Mouse (Mus musculus) embryonic facial prominence, embryonic 10.5 days (tissue): Measurements from ENCODE around the gene Ctse. TPM values are rescaled to one million over a fixed set of nuclear protein-coding genes. Genes with fewer than 3 reads are reported as not detected.

ENCODE experiments used
- DNase-seq: peaks from one replicate; pipeline ENCODE4 v3.0.0-alpha.2; 2017; ENCODE audit warnings: low spot score
- H3K27ac ChIP-seq: fragments of 300-500 bp; sonication (generic); replicated peaks from 2 replicates; pipeline ENCODE4 v1.5.1; 2016; ENCODE audit warnings: mild to moderate bottlenecking
- H3K27me3 ChIP-seq: fragments of 300-500 bp; sonication (generic); replicated peaks from 2 replicates; pipeline ENCODE4 v1.6.1; 2016; ENCODE audit warnings: low read depth, mild to moderate bottlenecking; ENCODE audit not compliant: poor library complexity, severe bottlenecking
- H3K36me3 ChIP-seq: fragments of 300-500 bp; sonication (generic); replicated peaks from 2 replicates; pipeline ENCODE4 v1.6.1; 2016; ENCODE audit warnings: mild to moderate bottlenecking, moderate library complexity
- H3K4me1 ChIP-seq: fragments of 300-500 bp; sonication (generic); 2 replicates; pipeline ENCODE4 v1.6.1; 2016
- H3K4me3 ChIP-seq: fragments of 300-500 bp; sonication (generic); 2 replicates; pipeline ENCODE4 v1.5.1; 2016; ENCODE audit warnings: mild to moderate bottlenecking, moderate library complexity
- H3K9me3 ChIP-seq: fragments of 300-500 bp; sonication (generic); 2 replicates; pipeline ENCODE4 v1.6.1; 2016; ENCODE audit warnings: mild to moderate bottlenecking
- WGBS: fragments of 180-500 bp; shearing (Covaris S2); methylation state at CpG from one replicate; pipeline ENCODE4 v1.1.7; 2016; 5-methylcytosine and 5-hydroxymethylcytosine counted together
- polyA plus RNA-seq: library from polyadenylated mRNA; unstranded; fragments of >200 nt; fragmentation: Nextera tagmentation; extraction: Ambion mirVana; gene quantifications from 2 replicates; pipeline ENCODE4 v1.2.1, GENCODE M21; 2016

The Ctse gene
- polyA plus RNA-seq, result 0.06 TPM in 1 of 2 replicates, not detected in the other

- WGBS, result 85% methylated on average over 9 of the region's 9 CpGs
- no peaks in the 10 kb centered on the region for H3K4me1 ChIP-seq
- no peak within 1 kb of the TSS for H3K27ac ChIP-seq
- no peaks in the 10 kb centered on the region for H3K27me3 ChIP-seq
- H3K9me3 ChIP-seq, result no peaks in the 10 kb centered on the region
- H3K4me3 ChIP-seq, result no peak within 1 kb of the TSS
- peak; percentile 4 for DNase-seq
- H3K36me3 ChIP-seq, result no peaks in the 10 kb centered on the region
Measured at GRCm38 (mm10) chr1:131637791-131638540, at the start of gene Ctse. Gene Ctse (plus strand): TSS chr1:131638306.

GRCm38 (mm10) chr1:131598905-131599304 is 39.2 kb upstream of the Ctse start, which contains the start of gene Avpr1b:
Gene Avpr1b (plus strand): TSS chr1:131599239.
- WGBS, result 44% methylated on average over 12 of the region's 12 CpGs
- DNase-seq, result no peak
- Histone ChIP-seq H3K36me3 (no peaks in the 10 kb centered on the region), H3K9me3 (no peaks in the 10 kb centered on the region), H3K4me3 (no peak within 1 kb of the TSS), H3K27ac (no peak within 1 kb of the TSS), H3K27me3 (peaks cover 23% of the 10 kb centered on the region), H3K4me1 (peaks cover 4% of the 10 kb centered on the region; the same call in 1 of the 2 replicates)

GRCm38 (mm10) chr1:131600314-131600713 is 37.8 kb upstream of the Ctse start:
- Histone ChIP-seq H3K4me3 (no peak overlapping the region), H3K27ac (no peak overlapping the region), H3K9me3 (no peaks in the 10 kb centered on the region), H3K36me3 (no peaks in the 10 kb centered on the region), H3K4me1 (peaks cover 4% of the 10 kb centered on the region; the same call in 1 of the 2 replicates), H3K27me3 (peaks cover 23% of the 10 kb centered on the region)
- DNase-seq, result peak; percentile 17
- WGBS, result 36% methylated on average over 11 of the region's 11 CpGs

GRCm38 (mm10) chr1:131606719-131607118 is 31.4 kb upstream of the Ctse start:
- no peaks in the 10 kb centered on the region for H3K4me1 ChIP-seq
- H3K27ac ChIP-seq, result no peak overlapping the region
- H3K9me3 ChIP-seq, result no peaks in the 10 kb centered on the region
- H3K4me3 ChIP-seq, result no peak overlapping the region
- DNase-seq, result no peak
- WGBS, result 86% methylated on average over 2 of the region's 2 CpGs
- no peaks in the 10 kb centered on the region for H3K36me3 ChIP-seq
- H3K27me3 ChIP-seq, result no peaks in the 10 kb centered on the region

GRCm38 (mm10) chr1:131612556-131613155 is 25.4 kb upstream of the Ctse start:
- Histone ChIP-seq H3K4me1 (no peaks in the 10 kb centered on the region), H3K4me3 (no peak overlapping the region), H3K9me3 (no peaks in the 10 kb centered on the region), H3K27me3 (no peaks in the 10 kb centered on the region), H3K27ac (no peak overlapping the region), H3K36me3 (no peaks in the 10 kb centered on the region)
- 42% methylated on average over 4 of the region's 4 CpGs for WGBS
- no peak for DNase-seq

- Histone ChIP-seq H3K4me3 (no peak overlapping the region), H3K9me3 (no peaks in the 10 kb centered on the region), H3K27ac (no peak overlapping the region), H3K36me3 (no peaks in the 10 kb centered on the region), H3K4me1 (no peaks in the 10 kb centered on the region), H3K27me3 (no peaks in the 10 kb centered on the region)
- 80% methylated on average over 16 of the region's 16 CpGs for WGBS
- peak; percentile 76 for DNase-seq
Measured at GRCm38 (mm10) chr1:131613361-131614133, 24.6 kb upstream of the Ctse start.

GRCm38 (mm10) chr1:131614641-131615040 is 23.5 kb upstream of the Ctse start:
- Histone ChIP-seq H3K27ac (no peak overlapping the region), H3K9me3 (no peaks in the 10 kb centered on the region), H3K4me3 (no peak overlapping the region), H3K4me1 (no peaks in the 10 kb centered on the region), H3K27me3 (no peaks in the 10 kb centered on the region), H3K36me3 (no peaks in the 10 kb centered on the region)
- WGBS, result 84% methylated on average over 6 of the region's 6 CpGs
- no peak for DNase-seq

- 72% methylated on average over 1 of the region's 1 CpGs for WGBS
- no peak overlapping the region for H3K27ac ChIP-seq
- H3K36me3 ChIP-seq, result no peaks in the 10 kb centered on the region
- H3K9me3 ChIP-seq, result no peaks in the 10 kb centered on the region
- peaks cover 6% of the 10 kb centered on the region for H3K4me1 ChIP-seq
- DNase-seq, result no peak
- H3K27me3 ChIP-seq, result no peaks in the 10 kb centered on the region
- H3K4me3 ChIP-seq, result no peak overlapping the region
Measured at GRCm38 (mm10) chr1:131616131-131616530, 22.0 kb upstream of the Ctse start.

- Histone ChIP-seq H3K4me3 (no peak overlapping the region), H3K36me3 (no peaks in the 10 kb centered on the region), H3K9me3 (no peaks in the 10 kb centered on the region), H3K27me3 (no peaks in the 10 kb centered on the region), H3K27ac (no peak overlapping the region), H3K4me1 (peaks cover 6% of the 10 kb centered on the region)
- 80% methylated on average over 5 of the region's 5 CpGs for WGBS
- no peak for DNase-seq
Measured at GRCm38 (mm10) chr1:131616546-131617220, 21.4 kb upstream of the Ctse start.

- Histone ChIP-seq H3K27me3 (no peaks in the 10 kb centered on the region), H3K36me3 (no peaks in the 10 kb centered on the region), H3K27ac (no peak overlapping the region), H3K4me3 (no peak overlapping the region), H3K4me1 (peaks cover 6% of the 10 kb centered on the region), H3K9me3 (no peaks in the 10 kb centered on the region)
- WGBS, result 85% methylated on average over 1 of the region's 1 CpGs
- DNase-seq, result no peak
Measured at GRCm38 (mm10) chr1:131618576-131618975, 19.5 kb upstream of the Ctse start.

GRCm38 (mm10) chr1:131619348-131619747 is 18.8 kb upstream of the Ctse start:
- no peak for DNase-seq
- Histone ChIP-seq H3K36me3 (no peaks in the 10 kb centered on the region), H3K27me3 (no peaks in the 10 kb centered on the region), H3K9me3 (no peaks in the 10 kb centered on the region), H3K4me1 (peaks cover 10% of the 10 kb centered on the region), H3K27ac (no peak overlapping the region), H3K4me3 (no peak overlapping the region)
- WGBS, result 87% methylated on average over 7 of the region's 7 CpGs

GRCm38 (mm10) chr1:131623644-131624043 is 14.5 kb upstream of the Ctse start:
- no peak for DNase-seq
- Histone ChIP-seq H3K9me3 (no peaks in the 10 kb centered on the region), H3K36me3 (no peaks in the 10 kb centered on the region), H3K4me1 (peaks cover 10% of the 10 kb centered on the region), H3K27ac (no peak overlapping the region), H3K4me3 (no peak overlapping the region), H3K27me3 (no peaks in the 10 kb centered on the region)
- 79% methylated on average over 3 of the region's 3 CpGs for WGBS
